Mouse (Mus musculus) right cerebral cortex, adult 18-20 months (tissue): ENCODE data around the gene Unc5a.
A peak's percentile ranks its signal among the peaks of the same experiment; 100 is the strongest.

Source experiments
- DNase-seq: peaks from one replicate; pipeline ENCODE4 v3.0.0; 2022; ENCODE audit warnings: mixed read lengths

The Unc5a gene

DNA sequence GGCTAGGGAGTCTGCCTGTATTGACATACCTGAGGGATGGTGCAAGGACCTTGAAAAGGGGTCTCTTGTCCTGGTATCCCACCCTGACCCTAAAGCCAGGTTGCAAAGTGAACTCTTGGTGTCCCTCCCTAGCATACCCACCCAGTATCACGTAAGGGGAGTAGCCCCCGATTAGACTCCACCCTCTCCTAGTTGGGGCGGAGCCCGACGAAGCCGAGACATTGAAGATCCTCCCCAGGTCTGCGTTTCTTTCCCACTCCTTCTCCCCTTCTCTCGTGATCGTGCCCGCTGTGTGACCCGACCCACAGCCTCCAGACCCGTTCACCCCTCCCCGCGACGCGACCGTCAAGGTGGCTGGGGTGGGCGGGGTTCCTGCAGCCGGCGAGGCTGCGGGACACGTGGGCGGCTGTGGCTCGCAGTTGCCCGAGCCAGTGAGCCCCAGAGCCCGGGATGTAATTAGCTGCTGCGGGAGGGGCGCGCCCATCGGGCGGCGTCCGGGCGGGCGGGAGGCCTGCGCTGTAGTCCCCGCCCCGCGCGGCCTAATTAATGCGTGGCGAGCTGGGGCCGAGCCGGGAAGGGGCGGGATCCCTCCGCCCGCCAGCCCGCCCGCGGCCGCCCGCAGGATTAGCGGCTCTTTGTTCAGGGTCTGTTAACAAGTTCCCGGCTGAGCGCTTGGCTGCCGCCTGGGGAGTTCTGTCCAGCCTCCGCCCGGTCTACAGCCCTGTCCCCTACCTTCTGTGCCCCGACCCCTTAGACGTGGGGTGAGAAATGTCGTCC, 6.7 kb downstream of the Unc5a start:
- peak; percentile 35 for DNase-seq

DNA sequence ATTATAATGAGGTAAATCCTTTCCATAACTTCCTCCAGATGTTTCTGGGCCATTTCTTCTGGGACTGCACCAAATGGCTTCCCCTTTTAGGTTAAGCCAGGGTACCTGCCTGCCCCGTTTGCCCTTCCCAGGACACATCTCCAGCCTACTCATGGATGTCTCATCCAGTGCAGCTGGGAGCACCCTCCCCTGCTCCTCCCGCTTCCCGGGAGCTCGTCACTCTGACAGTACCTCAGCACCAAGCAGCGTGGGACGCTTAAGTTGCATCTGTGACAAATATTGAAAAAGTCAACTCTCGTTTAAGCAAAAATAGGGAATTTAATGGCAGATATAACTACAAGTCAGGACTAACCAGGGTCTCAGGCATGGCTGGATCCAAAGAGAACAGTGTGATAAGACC, 8.1 kb downstream of the Unc5a start:
- peak; percentile 52 for DNase-seq

DNA sequence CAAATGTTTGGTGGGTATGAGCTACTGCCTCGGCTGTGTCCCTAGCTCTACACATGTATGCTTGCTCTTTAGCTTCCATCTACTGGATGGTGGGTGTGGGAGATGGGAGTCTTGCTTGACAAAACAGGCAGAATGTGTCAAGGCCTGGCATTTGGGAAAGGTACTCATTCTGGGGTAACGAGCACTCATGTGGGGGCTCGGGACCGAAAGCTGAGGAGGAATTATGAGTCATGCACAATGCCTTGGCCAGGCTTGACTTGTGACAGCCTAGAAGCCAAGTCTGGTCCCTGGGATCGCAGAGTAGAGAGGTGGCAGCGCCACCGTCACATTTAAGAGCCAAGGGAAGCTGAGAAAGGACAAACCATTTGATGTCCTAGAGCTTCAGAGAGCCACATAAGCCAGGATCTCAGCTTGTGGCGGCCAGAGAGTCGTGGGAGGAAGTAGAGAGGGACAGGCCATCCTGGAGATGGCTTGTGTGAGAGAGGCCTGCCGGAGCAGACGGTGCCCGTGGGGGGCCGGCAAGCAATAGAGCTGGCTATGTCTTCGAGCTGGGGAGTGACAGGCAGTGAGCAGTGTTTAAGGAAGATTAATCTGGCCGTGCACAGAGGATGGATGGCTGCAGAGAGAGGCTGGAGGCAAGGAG, 10.0 kb downstream of the Unc5a start:
- DNase-seq: peak; percentile 61

DNA sequence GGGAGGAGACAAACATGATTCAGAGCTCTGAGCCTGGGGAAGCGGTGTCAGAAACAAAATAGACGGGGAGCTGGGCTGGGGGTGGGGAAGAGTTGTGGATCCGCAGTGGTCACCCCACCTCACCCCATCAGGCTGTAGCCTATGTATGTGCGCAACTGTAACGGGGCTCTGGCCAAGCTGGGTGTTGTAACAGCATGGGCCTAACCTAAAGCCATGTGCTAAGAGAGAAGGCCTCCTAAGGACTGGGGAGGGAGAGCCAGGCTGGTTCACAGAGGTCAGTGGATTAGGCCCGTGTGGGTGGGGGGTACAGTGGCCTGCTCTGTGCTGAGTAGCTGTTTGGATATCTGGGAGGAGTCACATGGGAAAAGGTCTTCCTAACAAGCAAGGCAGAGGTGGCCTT, 10.6 kb downstream of the Unc5a start:
- DNase-seq: no peak

DNA sequence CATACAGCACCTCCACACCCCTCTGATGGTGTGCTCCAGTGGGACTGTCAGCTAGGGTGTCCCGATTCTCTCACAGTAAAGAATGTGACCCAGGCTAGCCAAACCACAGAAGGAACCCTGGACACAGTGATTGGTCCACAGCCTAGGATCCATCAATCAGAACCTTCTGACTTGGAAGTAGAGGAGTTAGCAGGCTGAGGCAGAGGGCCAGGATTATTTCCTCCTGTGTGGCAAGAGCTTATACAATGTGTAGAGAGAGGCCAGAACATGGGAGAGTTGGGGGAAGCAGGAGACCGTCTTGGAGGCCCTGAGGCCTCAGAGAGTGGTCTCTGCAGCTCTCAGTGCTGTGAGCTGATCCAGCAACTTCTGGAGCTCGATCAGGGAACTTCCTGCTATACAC, 11.3 kb downstream of the Unc5a start:
- no peak for DNase-seq

DNA sequence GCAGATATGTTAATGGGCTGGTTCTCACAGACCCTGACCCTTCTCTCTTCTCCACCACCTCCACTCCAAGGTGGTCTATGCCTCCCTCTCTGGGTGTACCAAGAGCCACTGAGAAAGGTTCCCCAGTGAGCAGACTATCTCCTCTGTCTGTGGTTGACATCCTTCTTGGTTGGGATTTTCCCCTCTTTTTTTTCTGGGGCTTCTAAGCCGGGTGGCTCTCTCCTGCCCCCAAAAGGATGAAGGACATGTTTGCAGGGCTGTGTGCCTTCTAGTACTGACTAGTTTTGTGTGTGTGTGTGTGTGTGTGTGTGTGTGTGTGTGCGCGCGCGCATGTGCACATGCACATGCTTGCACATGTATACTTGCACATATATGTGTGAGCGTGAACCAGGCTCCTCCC, 16.0 kb downstream of the Unc5a start:
- DNase-seq: no peak

DNA sequence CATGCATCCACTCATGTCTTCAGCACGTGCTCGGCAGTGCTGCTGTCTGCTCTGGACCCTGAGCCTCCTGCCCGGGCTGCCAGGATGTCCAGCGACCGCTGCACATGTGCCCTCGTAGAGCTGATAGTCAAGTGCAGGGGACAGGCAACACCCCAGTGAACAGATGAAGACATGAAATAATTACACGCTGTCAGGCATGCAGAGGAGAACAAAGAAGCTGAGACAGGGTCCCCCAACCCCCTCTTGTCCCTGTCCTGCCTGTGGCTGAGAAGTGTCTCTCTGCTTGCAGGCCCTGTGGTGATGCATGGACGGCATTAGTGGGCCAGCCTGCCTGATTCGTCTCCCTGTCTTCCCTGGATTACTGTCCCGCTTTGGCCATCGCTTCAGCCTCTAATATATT, 18.3 kb downstream of the Unc5a start:
- DNase-seq: no peak

DNA sequence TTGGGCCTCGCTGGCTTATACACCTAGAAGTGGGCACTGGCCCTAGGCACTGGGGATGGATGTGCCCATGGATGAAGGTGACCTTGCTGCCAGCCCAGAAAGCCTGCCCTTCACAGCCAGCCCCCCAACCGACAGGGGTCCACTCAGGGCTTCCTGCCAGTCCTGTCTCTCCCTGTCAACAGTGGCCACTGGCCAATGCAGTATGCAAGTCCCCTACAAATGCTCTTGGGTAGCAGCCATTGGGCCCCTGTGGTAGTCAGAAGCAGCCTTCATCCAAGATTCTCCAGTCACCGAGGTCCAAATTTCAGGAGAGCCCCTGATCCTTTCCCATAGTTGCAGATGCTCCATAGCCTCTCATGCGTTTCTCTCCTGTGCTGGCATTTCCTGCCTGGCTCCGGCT, 19.4 kb downstream of the Unc5a start:
- DNase-seq: no peak

DNA sequence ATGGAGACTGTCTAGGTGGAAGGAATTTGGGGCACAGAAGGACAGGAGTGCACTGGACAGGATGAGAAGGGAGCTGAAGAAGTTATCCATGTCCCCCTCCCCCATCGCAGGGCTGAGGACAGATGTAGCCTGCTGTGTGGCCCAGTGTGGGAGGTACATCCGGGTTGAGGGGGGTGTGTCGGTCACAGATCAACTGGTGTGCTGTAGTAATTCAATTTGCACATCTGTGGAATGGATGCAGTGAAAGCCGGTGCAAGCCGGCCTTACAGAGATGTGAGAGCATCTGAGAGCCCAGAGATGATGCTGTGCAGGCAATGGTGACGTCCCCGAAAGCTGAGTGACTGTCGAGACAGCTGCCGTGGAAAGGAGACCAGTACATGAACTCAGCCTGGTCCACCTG, 20.3 kb downstream of the Unc5a start:
- DNase-seq: no peak

DNA sequence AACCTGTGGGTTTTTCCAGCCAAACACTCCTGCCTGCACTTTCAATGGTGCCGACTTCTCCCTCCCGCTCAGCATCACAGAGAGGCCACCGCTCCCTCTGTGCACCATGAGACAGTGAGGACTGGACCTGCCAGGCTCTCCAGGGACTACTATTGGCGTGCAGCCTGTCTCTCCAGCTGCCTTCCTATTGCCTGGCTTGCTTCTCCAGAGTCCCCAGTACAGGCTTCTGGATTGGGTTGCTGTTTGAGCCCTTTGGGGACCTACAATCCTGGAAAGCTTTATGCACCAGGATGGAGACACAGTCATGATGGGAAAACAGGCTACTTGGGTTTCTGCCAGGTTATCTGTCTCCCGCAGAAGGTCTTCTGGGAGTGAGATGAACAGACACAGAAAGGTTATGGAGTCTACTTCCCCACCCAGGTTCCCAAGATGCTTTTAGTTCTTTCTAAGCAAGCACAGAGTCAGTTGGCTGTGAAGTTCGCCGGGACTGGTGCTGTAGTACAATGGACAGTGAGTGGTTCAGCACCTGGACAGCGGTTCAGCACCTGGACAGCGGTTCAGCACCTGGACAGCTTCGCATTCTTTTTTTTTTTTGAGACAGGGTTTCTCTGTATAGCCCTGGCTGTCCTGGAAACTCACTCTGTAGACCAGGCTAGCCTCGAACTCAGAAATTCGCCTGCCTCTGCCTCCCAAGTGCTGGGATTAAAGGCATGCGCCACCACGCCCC, 21.5 kb downstream of the Unc5a start:
- no peak for DNase-seq

DNA sequence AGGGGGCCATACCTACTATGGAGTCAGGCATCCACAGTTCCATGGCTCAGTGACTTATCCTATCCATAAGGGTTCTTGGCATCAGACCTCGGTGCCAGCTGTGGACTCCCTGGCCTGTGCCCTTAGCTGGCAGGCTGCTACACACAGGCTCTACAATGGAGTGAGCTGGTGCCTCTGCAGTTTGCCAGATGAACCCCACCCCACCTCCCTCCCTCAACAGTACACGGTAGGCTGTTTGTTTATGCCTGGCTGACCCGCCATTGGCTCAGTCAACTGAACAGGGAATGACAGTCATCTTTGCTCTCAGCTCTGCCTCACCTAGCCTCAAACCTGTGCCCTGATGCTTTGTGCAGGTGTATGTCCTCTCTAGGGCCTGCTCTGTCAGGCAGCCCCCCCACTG, 26.3 kb downstream of the Unc5a start:
- no peak for DNase-seq

DNA sequence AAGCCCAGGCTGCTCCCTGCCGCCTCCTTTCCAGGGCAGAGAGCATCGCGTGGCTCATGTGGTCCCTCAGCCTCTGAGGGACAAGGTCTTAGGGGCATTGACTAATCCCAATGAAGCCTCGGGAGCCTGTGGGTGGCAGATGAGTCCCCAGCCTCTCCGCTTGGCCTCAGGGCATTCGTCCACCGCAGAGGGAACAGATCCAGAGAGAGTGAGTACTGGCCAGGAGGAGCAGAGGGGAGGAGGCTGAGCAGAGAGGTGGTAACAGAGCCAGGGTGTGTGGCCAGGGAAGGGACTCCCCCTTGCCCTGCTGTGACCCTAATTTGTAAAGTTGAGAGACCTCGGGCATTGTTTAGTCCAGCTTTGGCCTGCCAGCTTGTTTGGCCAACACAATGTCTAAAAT, 29.6 kb downstream of the Unc5a start:
- no peak for DNase-seq

DNA sequence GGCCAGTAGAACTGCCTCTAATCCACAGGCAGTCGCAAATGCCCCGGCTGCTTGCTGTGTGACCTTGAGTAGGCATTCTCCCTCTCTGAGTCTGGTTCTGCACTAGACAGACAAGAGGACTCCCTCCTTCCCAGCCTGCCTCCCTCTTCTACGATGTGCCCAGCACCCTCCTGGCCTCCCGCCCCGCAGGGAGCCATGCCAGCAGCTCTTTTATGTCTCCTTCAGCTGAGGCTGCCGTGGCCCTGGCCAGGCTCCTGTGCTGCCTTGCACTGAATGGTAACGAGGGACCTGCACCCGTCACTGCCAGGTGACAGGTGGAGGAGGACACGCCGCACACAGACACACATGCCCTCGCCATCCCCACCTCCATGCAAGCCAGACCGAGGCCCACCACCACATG, 31.7 kb downstream of the Unc5a start:
- no peak for DNase-seq

DNA sequence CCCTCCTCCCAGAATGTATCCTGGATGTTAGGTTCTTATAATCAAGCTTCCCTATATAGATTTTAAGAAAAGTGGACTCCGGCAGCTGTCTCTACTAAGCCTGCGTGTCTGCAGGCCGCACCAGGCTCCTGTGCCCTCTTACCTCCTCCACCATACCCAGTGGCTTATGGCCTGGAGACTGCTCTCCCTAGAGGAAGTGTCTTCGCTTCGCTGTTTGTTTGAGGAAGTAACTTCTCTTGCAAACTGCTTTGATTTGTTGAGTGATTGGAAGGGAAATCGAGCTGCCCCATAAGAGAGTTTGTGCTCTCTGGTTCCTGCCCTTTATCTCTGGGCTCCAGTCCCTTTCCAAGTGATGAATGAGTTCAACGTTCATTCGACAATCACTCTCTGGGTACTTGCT, 33.8 kb downstream of the Unc5a start:
- DNase-seq: no peak

DNA sequence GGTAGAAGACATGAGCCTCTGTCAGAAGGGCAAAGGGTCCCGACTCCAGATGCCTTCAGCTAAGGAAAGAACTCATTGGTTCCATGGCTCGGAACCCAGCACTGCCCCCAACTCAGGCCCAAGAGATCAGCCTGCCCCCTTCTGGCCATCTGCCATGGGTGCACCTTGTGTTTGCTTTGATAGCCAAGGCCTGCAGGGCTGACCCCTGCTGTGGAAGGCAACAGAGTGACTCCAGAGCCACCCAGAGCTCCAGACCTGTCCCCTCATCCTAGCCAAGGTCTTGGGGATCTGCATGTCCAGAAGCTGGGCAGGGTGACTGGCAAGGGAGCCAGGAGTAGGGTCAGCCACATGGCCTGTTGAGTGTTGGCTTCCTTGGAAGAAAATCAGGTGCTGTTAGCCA, 34.4 kb downstream of the Unc5a start:
- no peak for DNase-seq

DNA sequence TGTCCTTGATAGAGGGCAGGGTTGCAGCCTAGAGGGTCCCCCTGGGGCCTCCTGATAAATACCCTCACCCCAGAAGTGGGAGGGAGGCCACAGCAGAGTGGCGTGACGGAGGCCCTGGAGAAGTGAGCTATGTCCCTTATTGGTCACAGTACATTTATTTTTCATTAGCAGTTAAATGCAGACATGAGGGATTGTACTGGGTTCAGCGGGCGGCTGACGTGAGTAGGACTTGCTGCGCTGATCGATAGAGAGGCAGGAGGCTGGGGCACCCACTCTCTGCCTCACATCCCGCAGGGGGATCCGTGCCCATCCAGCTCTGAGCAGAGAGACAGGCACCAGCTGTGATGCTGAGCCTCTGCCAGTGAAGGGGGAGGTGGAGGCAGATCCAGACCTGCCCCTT, 38.2 kb downstream of the Unc5a start:
- DNase-seq: no peak

DNA sequence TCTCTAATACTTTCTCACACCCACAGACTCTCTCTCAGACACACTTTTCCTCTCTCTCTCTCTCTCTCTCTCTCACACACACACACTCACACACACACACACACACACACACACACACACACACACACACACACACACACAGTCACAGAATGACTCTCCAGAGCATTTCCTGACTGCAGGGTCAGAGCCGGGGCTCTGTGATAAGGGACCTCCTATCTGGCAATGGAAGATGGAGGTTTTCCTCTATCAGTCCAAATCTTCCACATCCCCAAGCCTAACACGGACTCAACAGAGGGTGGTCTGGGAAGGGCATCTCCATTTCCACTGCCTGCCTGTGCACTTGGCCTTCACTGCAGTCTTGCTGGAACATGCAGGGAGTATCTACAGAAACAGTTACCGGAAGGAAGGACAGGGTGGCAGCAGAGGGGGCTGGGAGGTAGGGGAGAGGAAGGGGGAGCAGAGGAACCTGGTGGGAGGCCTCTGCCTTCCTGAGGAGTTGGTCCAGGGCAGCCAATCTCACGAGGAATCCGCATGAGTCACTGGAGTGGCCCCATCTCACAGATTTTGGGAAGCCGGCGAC, 39.1 kb downstream of the Unc5a start:
- DNase-seq: no peak

DNA sequence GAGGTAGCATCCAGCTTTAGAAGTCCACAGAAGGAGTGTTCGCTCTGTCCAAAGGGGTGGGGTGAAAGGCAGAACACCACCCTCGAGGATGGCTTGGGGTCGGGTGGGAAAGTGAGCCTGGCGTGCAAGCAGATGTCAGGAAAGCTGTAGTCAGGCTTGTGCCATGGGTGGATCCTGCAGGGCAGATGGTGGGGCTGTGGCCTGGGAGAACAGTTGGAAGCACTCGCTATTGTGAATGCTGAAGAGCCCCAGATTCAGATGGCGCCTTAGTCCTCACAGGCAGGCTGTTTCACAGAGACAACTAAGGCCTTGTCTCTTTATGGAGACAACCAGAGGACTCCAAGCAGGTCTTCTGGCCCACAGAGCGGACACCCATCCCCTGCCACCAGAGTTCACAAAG, 43.0 kb downstream of the Unc5a start:
- DNase-seq: no peak

DNA sequence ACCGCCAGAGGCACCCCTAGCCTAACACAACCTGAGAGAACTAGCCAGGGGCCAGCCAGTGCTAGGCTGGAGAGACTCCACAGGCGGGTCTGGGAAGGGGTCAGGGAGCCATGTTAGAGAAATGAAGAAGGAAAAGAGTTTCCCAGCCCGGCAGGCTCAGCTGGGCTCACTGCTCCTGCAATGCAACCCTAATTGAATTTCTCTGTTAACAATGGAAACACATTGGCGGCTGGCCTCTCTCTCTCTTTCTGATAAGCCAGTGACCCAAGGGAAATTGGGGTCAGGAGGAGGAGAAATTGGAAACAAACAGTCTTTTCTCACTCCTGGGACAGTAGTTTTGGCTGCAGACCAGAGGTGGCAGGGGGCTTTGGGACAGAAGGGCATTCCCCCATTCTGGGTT, 45.4 kb downstream of the Unc5a start:
- DNase-seq: no peak

DNA sequence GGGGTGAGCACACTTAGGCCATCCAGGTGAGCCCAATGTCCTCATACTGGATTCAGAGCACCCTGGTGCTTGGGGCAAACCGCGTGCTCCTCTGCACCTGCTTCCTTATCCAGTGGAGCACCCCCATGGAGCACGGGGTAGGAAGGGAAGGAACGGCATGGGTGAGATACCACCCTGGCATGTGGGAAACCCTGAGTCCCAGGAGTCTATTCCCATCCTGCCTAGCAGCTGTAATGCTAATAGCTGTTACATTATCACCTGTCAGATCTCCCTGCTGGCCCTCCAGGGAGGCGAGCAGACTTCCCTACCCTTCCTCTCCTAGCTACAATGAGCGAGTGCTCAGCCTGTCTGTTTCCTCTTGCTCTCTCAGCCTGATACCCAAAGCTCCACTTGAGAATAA, 46.0 kb downstream of the Unc5a start:
- no peak for DNase-seq

DNA sequence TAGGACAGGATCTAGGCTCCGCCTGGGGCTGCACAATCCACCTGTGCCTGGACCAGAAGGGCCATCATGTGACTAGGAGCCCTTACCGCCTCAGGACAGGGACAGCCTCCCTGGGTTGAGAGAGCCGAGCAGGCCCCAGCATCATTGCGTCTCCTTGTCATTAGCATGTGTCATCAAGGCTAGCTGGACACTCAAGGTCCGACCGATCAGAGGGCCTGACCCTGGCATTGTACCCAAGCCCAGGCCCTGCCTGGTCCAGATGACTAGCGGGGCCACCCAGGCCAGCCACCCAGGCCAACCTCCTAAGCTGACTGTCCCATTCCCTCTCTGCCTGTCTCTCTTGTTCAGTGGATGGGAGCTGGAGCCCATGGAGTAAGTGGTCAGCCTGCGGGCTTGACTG, 48.4 kb downstream of the Unc5a start:
- no peak for DNase-seq

DNA sequence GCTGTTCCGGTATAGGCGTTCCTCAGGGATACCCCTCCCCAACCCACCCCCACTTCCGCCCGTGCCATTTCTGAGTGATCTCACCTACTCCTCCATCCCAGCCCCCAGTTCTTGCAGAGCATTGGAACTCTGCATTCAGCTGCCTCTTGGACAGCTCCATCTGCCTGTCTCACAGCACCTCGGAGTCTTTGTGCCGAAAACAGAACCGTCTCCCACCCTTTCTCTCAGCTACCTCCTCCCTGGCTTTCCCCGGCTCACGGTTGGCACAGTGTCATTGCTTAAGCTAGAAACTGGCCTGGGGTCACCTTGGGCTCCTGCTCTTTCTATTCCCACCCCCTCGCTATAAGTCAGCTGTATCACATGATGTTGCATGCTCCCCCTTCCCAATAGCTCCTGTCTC, 51.2 kb downstream of the Unc5a start:
- peak; percentile 84 for DNase-seq

DNA sequence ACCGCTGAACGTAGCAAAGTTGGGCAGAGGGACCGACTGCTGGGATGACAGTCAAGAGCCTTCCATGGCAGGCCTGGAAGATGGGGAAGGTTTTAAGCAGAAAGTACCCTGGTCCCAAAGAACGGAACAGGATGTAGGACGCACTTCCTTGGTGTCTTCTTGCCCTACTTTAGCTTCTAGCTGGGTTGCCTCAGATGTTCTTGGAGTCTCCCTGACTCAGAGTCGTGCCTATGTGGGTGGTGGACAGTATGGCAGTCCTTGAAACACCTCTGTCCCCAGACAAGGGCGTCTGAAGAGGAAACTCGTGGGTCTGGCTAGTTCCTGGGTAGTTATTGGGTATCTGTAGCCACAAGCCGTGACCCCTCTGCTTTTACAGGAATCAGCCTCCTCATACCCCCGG, 52.9 kb downstream of the Unc5a start:
- DNase-seq: peak; percentile 66

DNA sequence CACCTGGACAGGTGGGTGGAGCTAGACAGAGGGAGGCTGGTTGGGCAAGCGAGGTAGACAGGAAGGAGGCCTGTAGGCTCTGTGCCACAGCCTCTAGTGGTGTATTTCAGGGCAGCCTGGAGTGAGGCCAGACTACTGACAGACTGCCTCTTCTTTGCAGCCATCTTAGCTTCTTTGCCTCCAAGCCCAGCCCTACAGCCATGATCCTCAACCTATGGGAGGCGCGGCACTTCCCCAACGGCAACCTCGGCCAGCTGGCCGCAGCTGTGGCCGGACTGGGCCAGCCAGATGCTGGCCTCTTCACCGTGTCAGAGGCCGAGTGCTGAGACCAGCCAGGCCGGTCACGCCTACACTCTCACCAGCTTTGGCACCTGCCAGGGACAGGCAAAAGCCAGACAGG, 55.4 kb downstream of the Unc5a start:
- no peak for DNase-seq
